Mouse (Mus musculus): Measurements from ENCODE around the gene Rpp25l.

DNA sequence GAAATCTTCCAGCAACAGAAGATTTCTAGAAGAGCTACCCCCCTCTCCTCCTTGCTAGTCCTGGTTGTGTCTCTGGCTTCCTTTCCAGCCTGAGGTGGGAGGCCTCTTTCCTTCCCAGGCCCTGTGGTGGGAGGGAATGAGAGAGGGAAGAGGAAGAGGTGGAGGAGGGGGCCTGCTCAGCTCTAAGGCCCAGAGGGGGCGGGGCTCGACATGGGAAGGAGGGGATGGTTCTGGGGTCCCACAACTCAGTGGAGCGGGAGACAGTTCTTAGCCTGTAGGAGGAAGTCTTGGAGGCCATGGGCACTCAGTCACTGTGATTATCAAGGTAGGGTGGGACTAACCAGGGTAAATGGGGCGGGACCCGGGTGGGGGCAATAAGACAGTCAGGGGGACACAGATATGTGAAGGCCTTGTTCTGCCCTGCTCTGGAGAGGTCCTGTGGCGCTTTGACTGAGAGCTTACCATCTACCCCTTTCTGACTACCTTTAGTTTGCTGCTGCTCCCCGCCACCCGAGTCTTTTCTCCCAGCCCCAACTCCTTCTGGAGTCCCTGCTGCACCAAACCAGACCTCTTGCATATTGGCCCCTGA, 48.9 kb upstream of the Rpp25l start:
- no peak for TF ChIP-seq CHD2 (IDR thresholded peaks at IDR 0.05; ENCODE audit: low read length)
- TF ChIP-seq EP300 (IDR thresholded peaks at IDR 0.05; ENCODE audit: low read depth in 1 of 2, low read length in 2 of 2): no peak
- no peak for TF ChIP-seq POLR2A (IDR thresholded peaks at IDR 0.05; ENCODE audit: control insufficient read depth in 1 of 2, insufficient read depth in 1 of 2, low read depth in 1 of 2, low read length in 2 of 2, poor library complexity in 1 of 2)
- no peak for TF ChIP-seq CTCF (IDR thresholded peaks at IDR 0.05 in 2 of 3, conservative IDR thresholded peaks at IDR 0.05 in 1 of 3; ENCODE audit: control insufficient read depth in 1 of 3, insufficient read depth in 1 of 3, low read depth in 2 of 3, low read length in 3 of 3, poor library complexity in 1 of 3, severe bottlenecking in 1 of 3)
- no peak for TF ChIP-seq RCOR1 (IDR thresholded peaks at IDR 0.05; ENCODE audit: low read depth, low read length)
- TF ChIP-seq KAT2A (conservative IDR thresholded peaks at IDR 0.05; ENCODE audit: low read depth, low read length): no peak
- TF ChIP-seq SIN3A (IDR thresholded peaks at IDR 0.05; ENCODE audit: low read length): peak; percentile 19; the same call in 1 of the 2 replicates
- TF ChIP-seq ZNF384 (IDR thresholded peaks at IDR 0.05; ENCODE audit: low read depth, low read length): no peak
- no peak for TF ChIP-seq ETS1 (IDR thresholded peaks at IDR 0.05; ENCODE audit: low read depth, low read length)
- TF ChIP-seq MAX (IDR thresholded peaks at IDR 0.05; ENCODE audit: low read length): no peak
- TF ChIP-seq ELF1 (IDR thresholded peaks at IDR 0.05; ENCODE audit: low read depth, low read length): no peak
- TF ChIP-seq MYC (IDR thresholded peaks at IDR 0.05; ENCODE audit: low read depth, low read length): no peak
- TF ChIP-seq CHD1 (IDR thresholded peaks at IDR 0.05; ENCODE audit: low read depth, low read length): no peak
- TF ChIP-seq POLR2AphosphoS5 (IDR thresholded peaks at IDR 0.05; ENCODE audit: borderline replicate concordance, low read depth, low read length): no peak

Measured in MEL (cell line).